Mouse (Mus musculus): ENCODE measurements at regions not wholly inside any gene's neighbourhood (a gene's known extent, or its start where the extent isn't known, plus 50 kb on each side); places are given as distances from the start of the nearest gene placed in this dataset.

DNA sequence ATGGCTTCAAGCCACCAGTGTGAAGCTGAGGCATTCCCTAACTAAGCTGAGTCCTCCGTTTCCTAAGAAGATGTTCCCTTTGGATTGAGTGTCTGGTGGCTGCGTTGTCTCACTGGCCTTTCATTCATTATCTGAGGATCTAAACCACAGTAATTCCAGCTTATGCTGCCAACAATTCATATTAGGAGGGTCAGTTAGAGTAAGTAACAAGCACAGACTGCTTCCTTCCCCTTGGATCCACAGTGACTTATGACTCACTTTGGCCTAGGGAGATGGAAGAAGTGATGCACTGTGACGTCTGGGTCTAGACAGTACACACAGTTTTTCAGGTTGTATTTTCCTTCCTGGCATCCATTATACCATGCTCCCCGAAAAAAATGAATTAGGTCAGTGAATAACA is 57.8 kb upstream of the Npy start:
- no peak for ATAC-seq (ENCODE audit: insufficient number of reproducible peaks, low FRiP score, low TSS enrichment)

GRCm38 (mm10) chr6:49769904-49770720 is 52.4 kb upstream of the Npy start:
- no peak for ATAC-seq (ENCODE audit: insufficient number of reproducible peaks, low FRiP score, low TSS enrichment)

Measured in cerebellum, adult (tissue).